Mouse (Mus musculus) spleen, postnatal 4 days (tissue): Measurements from ENCODE around the gene Urad.

Experiments used
- DNase-seq, 2 experiments: peaks; one replicate each; pipeline ENCODE4 v3.0.0; 2022; ENCODE audit warnings: low spot score in 2 of 2

Urad gene

GRCm38 (mm10) chr5:147325931-147326330 is 3.7 kb upstream of the Urad start:
- no peak for DNase-seq

DNA sequence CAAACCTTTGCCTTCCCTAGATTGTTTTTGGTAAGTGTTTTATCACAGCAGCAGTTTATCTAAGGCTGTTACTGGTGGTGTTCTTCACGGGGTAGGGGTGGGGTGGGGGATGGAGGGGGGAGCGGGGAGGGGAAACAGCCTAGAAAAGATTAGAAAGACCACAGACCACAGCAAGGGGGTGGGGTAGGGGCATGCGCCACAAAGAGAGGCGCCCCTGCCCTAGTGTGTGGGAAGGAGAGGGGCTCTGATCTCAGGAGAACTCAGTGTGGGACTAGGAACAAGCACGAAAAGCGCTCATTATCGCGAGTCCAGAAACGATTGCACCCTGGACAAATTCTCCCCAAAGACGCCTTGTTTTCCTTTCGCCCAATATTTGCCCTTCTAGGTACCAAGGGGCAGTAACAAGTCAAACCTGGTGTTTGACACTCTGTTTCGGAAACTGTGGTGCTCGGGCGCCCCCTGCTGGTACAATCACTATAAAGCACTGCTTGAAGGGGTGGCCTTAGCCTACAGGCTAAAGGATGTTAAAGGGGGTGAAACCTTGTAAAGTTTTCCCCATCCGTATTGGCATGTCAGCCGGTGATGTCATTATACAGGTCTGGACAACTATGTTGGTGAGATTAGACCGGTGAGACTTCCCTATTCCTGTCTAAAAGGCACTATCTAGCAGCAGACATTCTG is 1.1 kb upstream of the Urad start:
- DNase-seq: peak; percentile 73 to 91

DNA sequence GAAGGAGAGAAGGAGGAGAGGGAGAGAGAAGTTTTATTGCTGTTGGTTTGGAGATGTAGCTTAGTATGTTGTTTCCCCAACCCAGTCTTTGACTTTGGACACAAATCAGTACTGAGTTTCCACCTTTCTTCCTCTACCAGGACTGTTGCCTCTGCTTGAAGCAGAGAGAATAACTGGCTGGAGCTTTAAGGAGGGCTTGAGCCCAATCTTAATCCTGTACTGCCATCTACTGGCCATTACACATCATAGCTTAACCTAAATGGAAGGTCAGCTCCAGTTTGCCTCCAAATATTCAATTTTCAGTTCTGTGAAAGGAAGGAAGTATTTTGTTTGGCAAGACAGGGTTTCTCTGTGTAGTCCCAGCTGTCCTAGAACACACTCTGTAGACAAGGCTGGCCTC is 2.6 kb downstream of the Urad start:
- no peak for DNase-seq

GRCm38 (mm10) chr5:147317991-147318390 is 4.2 kb downstream of the Urad start:
- DNase-seq: no peak

DNA sequence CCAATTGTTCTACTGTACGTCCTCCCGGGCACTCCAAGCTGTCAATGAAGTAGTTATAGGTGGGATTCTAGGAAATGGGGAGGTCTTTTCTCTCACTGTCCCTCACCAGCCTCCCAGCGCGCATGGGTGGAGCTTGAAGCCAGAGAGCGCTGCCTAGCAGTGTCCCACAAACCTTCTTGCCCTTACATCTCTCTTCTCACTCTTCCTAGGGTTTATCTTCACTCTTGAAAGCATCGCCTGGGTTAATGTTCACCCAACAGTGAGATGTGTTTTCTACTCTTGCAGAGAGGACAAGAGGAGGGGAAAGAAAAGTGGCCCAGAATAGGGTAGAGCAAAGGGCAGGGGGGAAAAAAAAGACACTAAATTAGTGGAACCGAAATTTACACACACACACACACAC is 4.9 kb downstream of the Urad start:
- no peak for DNase-seq

DNA sequence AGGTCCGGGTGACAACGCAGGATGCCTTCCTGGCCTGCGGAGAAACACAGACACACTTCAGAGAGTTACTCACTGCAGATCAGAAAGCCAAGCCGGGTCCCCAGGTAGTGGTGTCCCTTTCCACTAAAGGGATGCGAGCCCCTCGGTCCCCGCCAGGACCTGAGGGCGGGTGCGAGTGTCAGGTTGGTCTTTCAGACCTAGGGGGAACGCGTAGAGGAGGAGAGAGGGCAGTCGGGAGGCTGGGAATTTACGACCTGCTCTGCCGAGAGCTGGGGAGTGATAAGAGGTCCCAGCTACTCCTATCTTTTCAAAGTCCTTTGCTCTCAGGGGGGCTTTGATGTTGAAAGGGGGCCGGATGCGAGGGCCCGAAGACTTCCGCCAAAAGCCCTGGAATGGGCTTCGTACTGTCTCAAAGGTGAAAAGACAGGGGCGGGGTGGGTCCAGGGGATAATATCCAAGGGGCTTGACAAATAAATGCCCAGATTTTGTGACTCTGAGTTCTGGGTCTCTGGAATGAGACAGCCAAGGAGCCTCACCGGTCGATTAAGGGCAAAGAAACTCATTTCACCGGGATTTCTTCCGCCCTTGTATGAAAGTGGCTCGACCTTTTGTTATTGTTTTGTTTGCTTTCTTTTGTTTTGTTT is 6.7 kb downstream of the Urad start:
- no peak for DNase-seq

GRCm38 (mm10) chr5:147314646-147315431 is 7.4 kb downstream of the Urad start:
- DNase-seq: no peak

- DNase-seq: no peak
Measured at GRCm38 (mm10) chr5:147312830-147313685, 9.2 kb downstream of the Urad start.

GRCm38 (mm10) chr5:147309786-147310185 is 12.5 kb downstream of the Urad start:
- DNase-seq: no peak

GRCm38 (mm10) chr5:147308451-147308850 is 13.8 kb downstream of the Urad start:
- DNase-seq: no peak

DNA sequence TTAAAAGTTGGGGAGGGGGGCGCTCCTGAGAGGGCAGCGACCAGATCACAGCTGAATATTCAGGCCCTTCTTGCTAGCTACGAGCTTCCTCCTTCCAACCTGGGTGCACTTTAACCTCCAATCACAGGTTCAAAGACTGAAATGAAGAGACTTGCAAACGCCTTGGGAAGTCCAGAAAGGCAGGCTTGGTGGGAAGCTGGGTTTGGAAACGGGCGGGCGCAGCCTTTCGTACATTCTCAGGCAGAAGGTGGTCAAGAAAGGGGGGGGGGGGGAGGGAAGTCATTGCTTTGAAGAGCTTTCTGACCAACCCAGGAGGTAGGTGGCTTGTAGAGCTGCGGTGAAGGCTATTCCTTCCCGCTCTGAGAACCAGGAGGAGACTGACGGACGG is 14.8 kb downstream of the Urad start:
- no peak for DNase-seq

DNA sequence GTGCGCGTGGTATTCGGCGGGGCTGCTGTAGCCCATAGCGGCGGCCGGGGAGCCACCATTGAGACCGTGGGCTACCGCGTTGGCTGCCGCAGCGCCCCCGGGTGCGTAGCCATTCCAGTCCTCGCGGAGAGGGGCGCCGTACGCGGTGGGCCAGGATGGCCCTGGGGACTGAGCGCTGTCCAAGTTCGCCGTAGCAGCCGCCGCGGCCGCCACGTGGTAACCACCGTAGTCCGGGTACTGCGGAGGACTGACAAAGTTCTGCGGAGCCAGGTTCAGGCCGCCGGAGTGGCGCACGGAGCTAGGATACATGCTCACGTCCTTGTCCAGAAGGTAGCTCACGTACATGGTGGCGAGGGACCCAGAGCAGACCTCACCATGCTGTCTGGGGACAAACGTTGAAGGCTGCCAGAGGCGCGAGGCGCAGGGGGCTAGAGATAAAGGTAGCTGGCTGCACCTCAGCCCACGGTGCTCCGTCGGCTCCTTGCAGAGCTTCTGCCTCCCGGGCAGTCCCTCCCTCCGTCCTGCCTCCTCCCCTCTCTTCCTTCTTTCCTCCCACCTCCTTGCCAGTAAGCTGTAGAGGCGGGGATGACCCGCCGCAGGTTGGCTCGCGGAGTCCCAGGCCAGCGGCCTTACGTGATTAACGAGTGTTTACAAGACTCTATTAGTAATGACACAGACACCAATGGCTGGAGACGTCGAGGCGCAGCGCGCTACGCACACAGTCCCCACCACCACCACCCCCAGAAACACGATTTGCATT is 15.4 kb downstream of the Urad start, which contains the start of gene Cdx2:
TSS of gene Cdx2 (minus strand) at position 633 of the 760 bp plus-strand sequence.
- DNase-seq: no peak

GRCm38 (mm10) chr5:147305856-147306637 is 16.2 kb downstream of the Urad start:
- DNase-seq: no peak

GRCm38 (mm10) chr5:147305166-147305565 is 17.1 kb downstream of the Urad start:
- DNase-seq: no peak

DNA sequence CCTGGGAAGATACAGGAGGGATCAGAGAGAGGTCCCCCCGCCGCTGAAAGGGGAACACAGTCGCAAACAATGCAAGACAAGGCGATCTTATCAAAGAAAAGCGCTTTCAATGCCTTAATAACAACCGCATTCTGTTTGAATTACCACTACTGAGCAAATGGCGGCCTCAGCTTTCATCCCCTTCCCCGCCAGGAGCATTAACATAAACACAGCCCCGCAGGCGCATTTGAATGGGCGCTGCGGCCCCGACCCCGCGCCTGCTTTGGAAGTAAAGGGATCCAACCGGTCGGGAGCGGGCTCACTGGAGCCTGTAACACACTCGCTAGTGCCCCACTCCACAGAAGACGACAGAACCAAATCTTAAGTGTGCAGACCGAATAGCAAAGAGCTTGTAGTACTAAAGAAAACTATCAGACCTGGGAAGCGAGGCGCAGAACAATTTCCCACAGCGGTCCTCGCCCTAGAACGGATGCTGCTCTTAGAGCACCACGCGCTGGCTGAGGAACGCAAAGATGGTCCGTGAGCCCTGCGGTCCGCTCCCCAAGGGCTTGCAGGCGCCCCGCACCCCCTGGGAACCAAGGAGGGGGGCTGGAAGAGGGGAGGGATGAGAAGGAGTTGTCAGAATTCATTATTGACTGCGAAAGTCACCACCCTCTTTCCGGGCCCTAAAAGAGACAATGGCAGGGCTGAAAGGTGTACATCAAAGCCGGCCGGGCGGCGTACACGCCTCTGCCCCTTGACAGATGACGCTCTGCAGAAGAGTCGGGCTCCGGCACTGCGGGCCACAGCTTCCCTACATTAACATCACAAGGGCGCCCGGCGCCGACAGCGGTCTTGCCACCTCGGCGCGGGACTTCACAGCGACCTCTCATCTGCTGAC is 17.7 kb downstream of the Urad start:
- no peak for DNase-seq

- no peak for DNase-seq
Measured at GRCm38 (mm10) chr5:147302746-147303400, 19.4 kb downstream of the Urad start.

DNA sequence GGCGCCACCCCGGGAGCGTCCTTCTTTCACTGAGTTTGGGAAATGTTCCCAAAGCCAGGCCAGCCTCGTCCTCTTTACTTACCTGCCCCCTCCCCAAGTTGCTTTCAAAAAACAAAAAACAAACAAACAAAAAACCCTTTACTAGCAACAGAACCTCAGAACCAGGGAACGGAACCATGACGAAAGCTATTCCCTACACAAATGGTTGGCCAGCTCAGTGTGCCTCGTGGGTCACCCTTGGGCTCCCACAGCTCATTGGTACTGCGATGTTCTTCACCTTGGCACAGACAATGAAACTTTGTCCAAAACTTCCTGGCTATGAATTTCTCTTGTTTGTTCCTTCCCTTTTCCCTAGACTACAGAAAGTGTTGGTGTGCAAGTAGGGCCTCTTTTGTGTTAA is 20.1 kb downstream of the Urad start:
- no peak for DNase-seq

DNA sequence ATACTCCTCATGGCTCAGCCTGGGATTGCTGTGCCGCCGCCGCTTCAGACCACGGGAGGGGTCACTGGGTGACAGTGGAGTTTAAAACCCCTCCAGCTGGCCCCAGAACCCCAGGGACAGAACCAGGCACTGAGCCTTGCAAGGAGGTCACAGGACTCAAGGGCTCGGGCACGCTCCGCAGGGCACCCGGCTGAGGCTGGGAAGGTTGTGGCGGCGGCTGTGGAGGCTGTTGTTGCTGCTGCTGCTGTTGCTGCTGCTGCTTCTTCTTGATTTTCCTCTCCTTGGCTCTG is 20.5 kb downstream of the Urad start:
- DNase-seq: no peak
